Mouse (Mus musculus) heart, embryonic 15.5 days (tissue): ENCODE data around the gene Sigirr. TPM values are rescaled to one million over a fixed set of nuclear protein-coding genes. Genes with fewer than 3 reads are reported as not detected.
A peak's percentile ranks its signal among the peaks of the same experiment; 100 is the strongest.

Experiments
- ATAC-seq: fragments of 200-750 bp; cut with Nextera tagmentation; replicated peaks from 2 replicates; pipeline ENCODE4 v1.8.0; 2017; ENCODE audit warnings: low read depth, moderate TSS enrichment; ENCODE audit not compliant: insufficient number of reproducible peaks, insufficient read depth, low FRiP score
- H3K27ac ChIP-seq: fragments of 300-500 bp; sonication (generic); 2 replicates; pipeline ENCODE4 v1.5.1; 2015; ENCODE audit warnings: mild to moderate bottlenecking, inconsistent platforms
- H3K27me3 ChIP-seq: fragments of 300-500 bp; sonication (generic); 2 replicates; pipeline ENCODE4 v1.6.1; 2015; ENCODE audit warnings: inconsistent platforms
- H3K36me3 ChIP-seq: fragments of 300-500 bp; sonication (generic); 2 replicates; pipeline ENCODE4 v1.6.1; 2015; ENCODE audit warnings: mild to moderate bottlenecking, inconsistent platforms
- H3K4me1 ChIP-seq: fragments of 300-500 bp; sonication (generic); replicated peaks from 2 replicates; pipeline ENCODE4 v1.6.1; 2015; ENCODE audit warnings: inconsistent platforms
- H3K4me2 ChIP-seq: fragments of 300-500 bp; sonication (generic); 2 replicates; pipeline ENCODE4 v1.6.1; 2015; ENCODE audit warnings: inconsistent platforms, mild to moderate bottlenecking, moderate library complexity
- H3K4me3 ChIP-seq: fragments of 300-500 bp; sonication (generic); 2 replicates; pipeline ENCODE4 v1.5.1; 2015; ENCODE audit warnings: mild to moderate bottlenecking, inconsistent platforms
- H3K9ac ChIP-seq: fragments of 300-500 bp; sonication (generic); 2 replicates; pipeline ENCODE4 v1.6.1; 2015; ENCODE audit warnings: mild to moderate bottlenecking, inconsistent platforms
- H3K9me3 ChIP-seq: fragments of 300-500 bp; sonication (generic); replicated peaks from 2 replicates; pipeline ENCODE4 v1.6.1; 2016; ENCODE audit warnings: inconsistent platforms
- WGBS: fragments of 180-500 bp; shearing (Covaris S2); methylation state at CpG from one replicate; pipeline ENCODE4 v1.1.7; 2015; ENCODE audit warnings: mixed read lengths; 5-methylcytosine and 5-hydroxymethylcytosine counted together
- polyA plus RNA-seq: library from polyadenylated mRNA; unstranded; fragments of >200 nt; fragmentation: Nextera tagmentation; extraction: Ambion mirVana; gene quantifications from 2 replicates; pipeline ENCODE4 v1.2.1, GENCODE M21; 2015

Gene Sigirr
- polyA plus RNA-seq, 1 experiment from 2014 or later, result 3.6 TPM

GRCm38 (mm10) chr7:141058601-141059341, 41.6 kb downstream of the Sigirr start:
- peaks cover 51% of the 10 kb centered on the region for H3K27me3 ChIP-seq
- 78% methylated on average over 14 of the region's 14 CpGs for WGBS
- ATAC-seq, result no peak

DNA sequence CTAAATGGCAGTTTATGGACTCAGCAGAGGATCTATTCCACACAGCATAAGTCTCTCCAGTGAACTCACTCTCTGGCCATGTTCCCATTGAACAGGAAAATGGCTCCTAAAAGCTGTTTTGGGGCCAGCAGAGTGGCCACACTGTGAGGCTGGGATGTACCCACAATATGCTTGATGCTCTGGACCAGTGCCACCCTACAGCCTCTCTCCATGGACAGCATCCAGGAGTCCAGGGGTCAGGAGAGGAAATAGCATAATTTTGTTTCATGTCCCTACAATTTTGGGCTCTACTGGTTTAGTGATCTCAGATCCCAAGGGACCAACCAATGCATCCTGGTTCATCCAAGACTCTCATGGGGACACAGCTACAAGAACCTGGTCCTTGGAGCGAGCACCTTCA, 42.8 kb downstream of the Sigirr start:
- no peak overlapping the region for H3K9ac ChIP-seq
- H3K9me3 ChIP-seq, result no peaks in the 10 kb centered on the region
- H3K4me2 ChIP-seq, result no peak overlapping the region
- H3K27ac ChIP-seq, result no peak overlapping the region
- H3K27me3 ChIP-seq, result peaks cover 41% of the 10 kb centered on the region
- no peak overlapping the region for H3K4me3 ChIP-seq
- no peaks in the 10 kb centered on the region for H3K36me3 ChIP-seq
- no peak for ATAC-seq
- WGBS, result 71% methylated on average over 1 of the region's 1 CpGs
- peaks cover 12% of the 10 kb centered on the region for H3K4me1 ChIP-seq

More at GRCm38 (mm10) chr7:141058601-141059341, 41.6 kb downstream of the Sigirr start:
- H3K9me3 ChIP-seq, result no peaks in the 10 kb centered on the region
- peaks cover 12% of the 10 kb centered on the region for H3K4me1 ChIP-seq
- H3K4me3 ChIP-seq, result no peak overlapping the region
- H3K9ac ChIP-seq, result no peak overlapping the region
- H3K36me3 ChIP-seq, result no peaks in the 10 kb centered on the region
- H3K27ac ChIP-seq, result no peak overlapping the region
- no peak overlapping the region for H3K4me2 ChIP-seq

GRCm38 (mm10) chr7:141056976-141057375, 43.4 kb downstream of the Sigirr start:
- H3K27me3 ChIP-seq, result peaks cover 35% of the 10 kb centered on the region
- no peak for ATAC-seq
- WGBS, result 78% methylated on average over 6 of the region's 6 CpGs

DNA sequence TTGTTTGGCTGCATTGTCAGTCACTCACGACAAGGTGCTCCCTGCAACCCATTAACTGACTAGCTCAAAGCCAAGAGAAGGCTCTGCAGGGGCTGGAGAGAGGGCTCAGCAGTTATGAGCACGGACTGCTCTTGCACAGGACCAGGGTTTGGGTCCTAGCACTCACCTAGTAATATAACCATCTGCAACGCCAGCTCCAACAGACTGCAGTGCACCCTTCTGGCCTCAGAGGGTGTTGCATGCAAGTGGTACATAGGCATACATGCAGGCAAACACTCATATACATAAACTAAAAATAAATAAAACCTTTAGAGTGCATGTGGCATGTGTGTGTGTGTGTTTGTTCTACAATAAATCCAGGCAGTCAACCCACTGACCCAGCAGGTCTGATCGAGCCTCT, 44.6 kb downstream of the Sigirr start:
- Histone ChIP-seq H3K36me3 (no peaks in the 10 kb centered on the region), H3K9me3 (no peaks in the 10 kb centered on the region), H3K27ac (no peak overlapping the region), H3K4me1 (peaks cover 7% of the 10 kb centered on the region), H3K27me3 (peaks cover 23% of the 10 kb centered on the region), H3K4me2 (no peak overlapping the region), H3K9ac (no peak overlapping the region), H3K4me3 (no peak overlapping the region)
- WGBS, result 67% methylated on average over 4 of the region's 4 CpGs
- ATAC-seq, result no peak

More at GRCm38 (mm10) chr7:141056976-141057375, 43.4 kb downstream of the Sigirr start:
- no peak overlapping the region for H3K4me3 ChIP-seq
- no peak overlapping the region for H3K9ac ChIP-seq
- H3K4me1 ChIP-seq, result peaks cover 12% of the 10 kb centered on the region
- no peak overlapping the region for H3K4me2 ChIP-seq
- no peaks in the 10 kb centered on the region for H3K9me3 ChIP-seq
- no peaks in the 10 kb centered on the region for H3K36me3 ChIP-seq
- no peak overlapping the region for H3K27ac ChIP-seq

DNA sequence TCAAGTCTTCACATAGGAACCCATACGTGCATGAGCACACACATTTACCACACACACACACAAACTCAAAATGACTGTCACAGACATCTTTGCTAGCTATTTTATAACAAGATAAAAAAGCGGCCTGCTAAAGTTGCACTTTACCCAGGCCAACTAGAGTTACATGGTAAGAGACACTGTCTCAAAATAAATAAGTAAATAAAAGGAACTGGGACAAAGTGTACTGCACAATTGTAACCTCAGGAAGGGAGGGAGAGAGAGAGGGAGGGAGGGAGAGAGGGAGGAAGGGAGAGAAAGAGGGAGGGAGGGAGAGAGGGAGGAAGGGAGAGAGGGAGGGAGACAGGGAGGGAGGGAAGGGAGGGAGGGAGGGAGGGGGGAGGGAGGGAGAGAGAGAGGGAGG, 48.0 kb downstream of the Sigirr start:
- Histone ChIP-seq H3K27ac (no peak overlapping the region), H3K9ac (no peak overlapping the region), H3K36me3 (no peaks in the 10 kb centered on the region), H3K27me3 (no peaks in the 10 kb centered on the region; the same call in 1 of the 2 replicates), H3K4me3 (no peak overlapping the region), H3K9me3 (no peaks in the 10 kb centered on the region), H3K4me1 (peaks cover 9% of the 10 kb centered on the region), H3K4me2 (no peak overlapping the region)
- WGBS, result 78% methylated on average over 2 of the region's 2 CpGs
- ATAC-seq, result no peak

GRCm38 (mm10) chr7:141052016-141052415, 48.4 kb downstream of the Sigirr start:
- Histone ChIP-seq H3K4me2 (no peak overlapping the region), H3K36me3 (no peaks in the 10 kb centered on the region), H3K27me3 (no peaks in the 10 kb centered on the region; the same call in 1 of the 2 replicates), H3K9ac (no peak overlapping the region), H3K4me1 (peaks cover 13% of the 10 kb centered on the region), H3K4me3 (no peak overlapping the region), H3K9me3 (no peaks in the 10 kb centered on the region), H3K27ac (no peak overlapping the region)
- ATAC-seq, result no peak
- 83% methylated on average over 4 of the region's 4 CpGs for WGBS

GRCm38 (mm10) chr7:141051060-141051685, 49.2 kb downstream of the Sigirr start:
- H3K4me3 ChIP-seq, result no peak overlapping the region
- no peak overlapping the region for H3K27ac ChIP-seq
- WGBS, result 60% methylated on average over 17 of the region's 17 CpGs

DNA sequence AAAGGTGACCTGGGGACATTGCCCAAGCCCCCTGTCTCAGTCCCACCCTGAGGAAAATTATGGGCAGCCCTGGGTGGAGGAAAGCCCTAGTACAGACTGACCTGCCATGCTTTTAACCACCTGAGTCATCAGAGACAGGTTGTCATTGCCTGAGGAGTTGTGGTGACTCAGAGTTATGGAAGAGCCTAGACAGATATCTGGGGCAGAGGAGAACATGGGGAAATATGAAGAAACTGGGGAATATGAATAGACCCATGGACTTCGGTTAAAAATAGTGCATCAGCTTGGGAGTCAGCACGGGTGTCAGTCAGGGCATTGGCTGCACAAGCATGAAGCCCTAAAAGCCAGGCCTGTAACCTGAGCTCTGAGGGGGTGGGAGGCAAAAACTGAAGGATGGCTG, 51.0 kb downstream of the Sigirr start:
- H3K4me3 ChIP-seq, result no peak overlapping the region
- no peak overlapping the region for H3K27ac ChIP-seq
- H3K27me3 ChIP-seq, result no peaks in the 10 kb centered on the region
- H3K9ac ChIP-seq, result no peak overlapping the region; the same call in 1 of the 2 replicates
- no peaks in the 10 kb centered on the region for H3K9me3 ChIP-seq
- H3K4me1 ChIP-seq, result peaks cover 16% of the 10 kb centered on the region
- no peak for ATAC-seq
- 66% methylated on average over 2 of the region's 2 CpGs for WGBS
- H3K4me2 ChIP-seq, result no peak overlapping the region
- H3K36me3 ChIP-seq, result no peaks in the 10 kb centered on the region

More at GRCm38 (mm10) chr7:141051060-141051685, 49.2 kb downstream of the Sigirr start:
- Histone ChIP-seq H3K9ac (no peak overlapping the region), H3K9me3 (no peaks in the 10 kb centered on the region), H3K27me3 (no peaks in the 10 kb centered on the region; the same call in 1 of the 2 replicates), H3K4me2 (no peak overlapping the region), H3K36me3 (no peaks in the 10 kb centered on the region), H3K4me1 (peaks cover 16% of the 10 kb centered on the region)
- no peak for ATAC-seq

GRCm38 (mm10) chr7:141048226-141049218, 51.9 kb downstream of the Sigirr start:
- Histone ChIP-seq H3K4me3 (peak overlapping the region; percentile 44), H3K9me3 (no peaks in the 10 kb centered on the region), H3K4me1 (peaks cover 16% of the 10 kb centered on the region), H3K4me2 (peak overlapping the region; percentile 88), H3K9ac (peak overlapping the region; percentile 28), H3K27ac (peak overlapping the region; percentile 90), H3K36me3 (no peaks in the 10 kb centered on the region), H3K27me3 (no peaks in the 10 kb centered on the region)
- ATAC-seq, result peak; percentile 88
- 10% methylated on average over 21 of the region's 21 CpGs for whole genome bisulfite sequencing

GRCm38 (mm10) chr7:141047581-141048225, 52.7 kb downstream of the Sigirr start:
- Histone ChIP-seq H3K27ac (peak overlapping the region; percentile 90), H3K4me2 (peak overlapping the region; percentile 88), H3K9ac (peak overlapping the region; percentile 18; the same call in 1 of the 2 replicates), H3K4me3 (peak overlapping the region; percentile 44), H3K27me3 (no peaks in the 10 kb centered on the region), H3K36me3 (no peaks in the 10 kb centered on the region), H3K9me3 (no peaks in the 10 kb centered on the region), H3K4me1 (peaks cover 16% of the 10 kb centered on the region)
- 6% methylated on average over 16 of the region's 19 CpGs for WGBS
- ATAC-seq, result peak; percentile 87
